Mouse (Mus musculus): ENCODE data around the gene Dlgap5. TPM values are rescaled to one million over a fixed set of nuclear protein-coding genes. Genes with fewer than 3 reads are reported as not detected.

The Dlgap5 gene
- polyA plus RNA-seq, 1 experiment from 2014 or later: 65.2 TPM

DNA sequence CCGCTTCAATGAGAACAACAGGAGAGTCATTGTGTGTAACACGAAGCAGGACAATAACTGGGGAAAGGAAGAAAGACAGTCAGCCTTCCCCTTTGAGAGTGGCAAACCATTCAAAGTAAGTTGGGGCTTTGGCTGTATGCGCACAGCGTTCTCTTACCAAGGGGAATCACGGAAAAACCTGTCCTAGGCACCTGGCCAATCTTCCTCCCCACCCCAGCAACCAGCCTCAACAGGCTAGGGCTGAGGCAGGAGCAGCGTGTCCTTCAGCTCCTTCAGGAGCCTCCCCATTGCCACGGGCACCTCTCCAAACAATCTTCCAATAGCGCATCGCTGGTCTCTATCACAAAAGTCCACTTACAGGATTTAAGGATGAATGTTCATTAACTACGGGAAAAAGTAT is 33.6 kb downstream of the Dlgap5 start:
- WGBS: 89% methylated on average over 10 of the region's 10 CpGs
- no peak overlapping the region for H3K27ac ChIP-seq
- H3K4me1 ChIP-seq: peaks cover 11% of the 10 kb centered on the region
- H3K27me3 ChIP-seq (ENCODE audit: insufficient read depth, poor library complexity, severe bottlenecking): no peaks in the 10 kb centered on the region
- H3K4me3 ChIP-seq: no peak overlapping the region
- no peak for DNase-seq (ENCODE audit: low spot score)
- no peaks in the 10 kb centered on the region for H3K9me3 ChIP-seq
- peaks cover 27% of the 10 kb centered on the region for H3K36me3 ChIP-seq

DNA sequence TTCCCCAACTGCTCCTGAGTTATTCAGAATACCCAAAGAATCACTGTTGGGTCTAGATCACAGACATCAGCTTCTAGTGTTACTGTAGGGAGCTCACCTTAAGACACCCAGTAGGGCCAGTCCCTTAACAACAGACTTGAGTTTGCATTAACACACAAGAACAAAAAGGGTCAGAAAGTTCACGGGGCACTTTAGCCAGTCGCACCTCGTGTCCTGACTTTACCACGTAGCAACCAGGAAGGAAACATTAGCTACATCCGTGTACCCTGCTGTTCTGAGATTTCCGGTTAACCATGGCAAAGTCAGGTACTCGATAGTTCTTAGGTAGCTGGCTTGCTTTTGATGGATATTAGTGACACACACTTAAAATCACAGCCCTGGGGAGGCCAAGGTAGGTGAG is 34.3 kb downstream of the Dlgap5 start:
- DNase-seq (ENCODE audit: low spot score): no peak
- 90% methylated on average over 7 of the region's 7 CpGs for WGBS
- H3K4me3 ChIP-seq: no peak overlapping the region
- no peak overlapping the region for H3K27ac ChIP-seq
- no peaks in the 10 kb centered on the region for H3K27me3 ChIP-seq (ENCODE audit: insufficient read depth, poor library complexity, severe bottlenecking)
- peaks cover 19% of the 10 kb centered on the region for H3K36me3 ChIP-seq
- H3K4me1 ChIP-seq: peaks cover 11% of the 10 kb centered on the region
- H3K9me3 ChIP-seq: no peaks in the 10 kb centered on the region

DNA sequence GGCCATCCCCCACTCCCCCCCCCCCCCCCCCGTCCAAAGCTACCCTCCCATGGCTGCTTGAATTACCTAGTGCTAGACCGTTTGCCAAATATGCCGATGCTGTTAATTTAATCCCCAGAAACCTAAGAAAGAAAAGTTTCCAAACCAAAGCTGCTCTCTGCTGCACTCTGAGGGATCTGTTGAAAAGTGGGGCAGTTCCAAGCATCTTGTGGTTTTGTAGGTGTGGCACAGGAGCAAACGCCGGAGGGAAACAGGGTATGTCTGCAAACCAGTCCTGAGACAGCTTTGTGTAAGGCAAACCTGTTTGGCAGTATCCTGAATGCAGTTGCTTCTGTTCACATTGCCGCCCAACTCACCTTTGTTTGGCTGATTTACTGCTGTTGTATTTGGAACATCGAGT is 39.9 kb downstream of the Dlgap5 start:
- Histone ChIP-seq H3K4me3 (no peak overlapping the region), H3K9me3 (no peaks in the 10 kb centered on the region), H3K27me3 (ENCODE audit: insufficient read depth, poor library complexity, severe bottlenecking) (peaks cover 28% of the 10 kb centered on the region), H3K4me1 (peaks cover 9% of the 10 kb centered on the region), H3K27ac (no peak overlapping the region), H3K36me3 (no peaks in the 10 kb centered on the region)
- DNase-seq (ENCODE audit: low spot score): no peak
- 79% methylated on average over 7 of the region's 7 CpGs for WGBS

DNA sequence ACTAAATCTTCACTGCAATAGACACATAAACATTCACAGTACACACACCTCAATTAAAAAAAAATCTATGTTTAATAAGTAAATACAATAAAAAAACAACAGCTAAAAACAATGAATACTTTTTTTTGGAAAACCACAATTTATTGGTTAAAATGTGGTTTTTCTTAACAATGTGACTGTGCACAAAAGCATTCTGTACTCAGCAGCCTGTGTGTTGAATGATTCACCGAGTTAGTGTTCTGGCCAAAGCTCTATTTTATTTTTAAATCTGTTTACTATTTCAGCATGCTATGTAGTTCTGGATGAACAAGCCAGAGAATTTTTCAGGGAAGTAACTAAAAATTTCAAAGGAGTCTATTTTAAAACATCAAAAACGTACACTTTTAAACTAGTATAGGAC is 41.7 kb downstream of the Dlgap5 start:
- WGBS: 70% methylated on average over 2 of the region's 2 CpGs
- no peaks in the 10 kb centered on the region for H3K36me3 ChIP-seq
- H3K9me3 ChIP-seq: no peaks in the 10 kb centered on the region
- no peak overlapping the region for H3K4me3 ChIP-seq
- no peak for DNase-seq (ENCODE audit: low spot score)
- no peak overlapping the region for H3K27ac ChIP-seq
- H3K4me1 ChIP-seq: peaks cover 9% of the 10 kb centered on the region
- peaks cover 44% of the 10 kb centered on the region for H3K27me3 ChIP-seq (ENCODE audit: insufficient read depth, poor library complexity, severe bottlenecking)

DNA sequence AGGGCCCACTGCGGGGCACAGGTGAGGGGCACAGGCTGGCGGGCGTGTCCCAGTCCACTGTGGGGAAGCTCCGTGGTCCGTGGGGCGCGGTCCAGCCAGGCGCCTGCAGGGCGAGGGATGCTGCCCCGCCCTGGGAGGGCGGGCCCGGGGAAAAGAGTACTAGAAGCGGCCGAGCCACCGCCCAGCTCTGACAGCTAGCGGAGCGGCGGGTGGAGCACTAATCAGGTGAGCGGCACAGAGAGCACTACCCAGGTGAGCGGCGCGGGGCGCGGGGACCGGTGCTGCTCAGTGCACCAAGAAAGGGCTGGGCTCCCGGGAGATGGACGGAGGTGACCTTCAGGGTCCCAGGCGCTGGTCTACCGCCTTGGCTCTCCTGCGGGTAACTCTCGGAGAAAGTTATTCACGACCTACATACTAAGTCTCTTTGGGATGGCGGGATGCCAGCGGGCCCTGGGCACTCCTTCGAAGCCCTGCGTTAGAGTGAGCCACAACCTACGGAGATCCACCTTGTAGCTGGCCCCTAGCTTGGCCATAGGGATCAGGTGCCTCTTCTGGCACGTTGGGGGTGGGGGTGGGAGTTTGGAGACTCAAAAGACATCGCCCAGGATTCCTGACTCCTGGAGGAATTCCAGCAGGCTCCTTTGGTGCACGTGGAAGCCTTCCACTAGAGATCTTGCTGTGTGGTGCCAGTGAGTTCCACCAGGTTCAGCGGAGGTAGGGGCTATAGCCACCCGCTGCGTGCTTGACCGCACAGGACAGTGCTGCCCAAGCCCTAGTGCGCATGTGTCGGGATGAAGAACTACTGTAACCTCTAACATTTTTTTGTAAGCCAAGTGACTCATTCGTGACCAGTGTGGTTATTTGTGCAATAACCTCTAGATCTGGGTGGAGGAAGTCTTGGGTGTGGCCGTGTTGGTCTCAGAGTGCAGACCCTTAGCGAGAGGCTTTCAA is 44.2 kb downstream of the Dlgap5 start:
- H3K27me3 ChIP-seq (ENCODE audit: insufficient read depth, poor library complexity, severe bottlenecking): peaks cover 44% of the 10 kb centered on the region
- no peaks in the 10 kb centered on the region for H3K36me3 ChIP-seq
- no peak overlapping the region for H3K27ac ChIP-seq
- H3K4me1 ChIP-seq: peaks cover 9% of the 10 kb centered on the region
- 15% methylated on average over 49 of the region's 49 CpGs for WGBS
- peak overlapping the region; percentile 57 for H3K4me3 ChIP-seq
- no peaks in the 10 kb centered on the region for H3K9me3 ChIP-seq
- DNase-seq (ENCODE audit: low spot score): peak; percentile 78

DNA sequence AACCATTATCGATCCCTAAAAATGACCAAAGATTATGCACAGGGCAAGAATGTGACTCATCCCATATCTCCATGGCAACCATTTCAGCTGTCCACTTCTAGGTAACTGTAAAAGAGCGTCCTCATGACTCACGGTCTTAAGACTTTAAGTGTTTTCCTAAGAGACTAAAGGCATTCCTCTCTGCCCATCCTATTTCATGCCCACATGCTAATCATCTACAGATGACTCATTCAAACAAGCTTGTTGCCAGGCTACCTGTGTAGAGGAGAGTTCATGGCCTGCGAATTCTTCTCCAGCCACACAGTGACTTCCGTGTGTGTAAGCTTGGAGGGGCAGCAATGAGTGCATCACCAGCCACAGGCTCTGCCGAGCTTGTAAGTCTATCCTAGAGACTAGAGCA is 46.5 kb downstream of the Dlgap5 start:
- H3K4me3 ChIP-seq: no peak overlapping the region
- H3K36me3 ChIP-seq: no peaks in the 10 kb centered on the region
- H3K27ac ChIP-seq: no peak overlapping the region
- no peak for DNase-seq (ENCODE audit: low spot score)
- H3K4me1 ChIP-seq: peaks cover 20% of the 10 kb centered on the region
- 70% methylated on average over 6 of the region's 6 CpGs for WGBS
- H3K27me3 ChIP-seq (ENCODE audit: insufficient read depth, poor library complexity, severe bottlenecking): peaks cover 44% of the 10 kb centered on the region
- H3K9me3 ChIP-seq: no peaks in the 10 kb centered on the region

DNA sequence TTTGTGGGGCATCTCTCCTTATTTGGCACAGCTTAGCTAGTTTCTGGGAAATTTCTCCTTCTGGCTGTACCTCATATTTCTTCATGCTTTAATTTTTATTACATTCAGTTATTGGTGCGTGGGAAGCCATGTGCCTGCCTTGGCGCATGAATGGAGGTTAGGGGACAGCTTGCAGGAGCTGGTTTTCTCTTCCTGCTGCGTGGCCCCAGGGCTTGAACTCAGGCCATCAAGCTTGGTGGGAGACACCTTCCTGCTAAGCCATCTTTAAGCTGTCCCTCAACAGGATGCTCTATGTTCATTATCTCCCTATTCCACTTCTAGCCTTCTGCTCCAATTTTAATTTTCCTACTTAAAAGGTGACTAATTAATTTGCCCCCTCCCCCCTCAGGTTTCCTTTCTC is 47.4 kb downstream of the Dlgap5 start:
- Histone ChIP-seq H3K36me3 (no peaks in the 10 kb centered on the region), H3K27ac (no peak overlapping the region), H3K9me3 (no peaks in the 10 kb centered on the region), H3K27me3 (ENCODE audit: insufficient read depth, poor library complexity, severe bottlenecking) (peaks cover 41% of the 10 kb centered on the region), H3K4me1 (peaks cover 23% of the 10 kb centered on the region), H3K4me3 (no peak overlapping the region)
- no peak for DNase-seq (ENCODE audit: low spot score)
- 73% methylated on average over 3 of the region's 3 CpGs for WGBS

DNA sequence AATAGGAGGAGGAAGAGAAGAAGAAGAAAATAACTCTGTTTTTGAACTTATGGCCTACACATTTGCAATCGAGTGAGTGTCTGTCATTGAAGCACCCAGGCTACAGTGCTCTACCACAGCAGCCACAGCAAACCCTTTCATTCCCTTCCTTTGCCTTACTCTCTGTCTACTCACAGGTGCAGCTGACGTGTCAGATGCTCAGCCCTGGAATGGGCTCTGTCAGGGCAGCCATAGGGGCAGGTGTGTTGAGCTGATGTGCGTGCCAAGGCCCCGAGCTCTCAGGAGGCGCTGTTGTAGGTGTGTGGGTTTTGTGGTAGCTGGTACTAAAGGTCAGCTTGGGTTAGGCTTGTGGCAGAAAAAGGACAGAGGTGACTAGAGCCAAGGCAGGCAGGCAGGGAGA is 48.5 kb downstream of the Dlgap5 start:
- peaks cover 31% of the 10 kb centered on the region for H3K27me3 ChIP-seq (ENCODE audit: insufficient read depth, poor library complexity, severe bottlenecking)
- no peaks in the 10 kb centered on the region for H3K9me3 ChIP-seq
- H3K4me1 ChIP-seq: peaks cover 30% of the 10 kb centered on the region
- H3K4me3 ChIP-seq: no peak overlapping the region
- DNase-seq (ENCODE audit: low spot score): no peak
- no peak overlapping the region; the same call in 1 of the 2 replicates for H3K27ac ChIP-seq
- WGBS: 94% methylated on average over 5 of the region's 5 CpGs
- H3K36me3 ChIP-seq: no peaks in the 10 kb centered on the region

DNA sequence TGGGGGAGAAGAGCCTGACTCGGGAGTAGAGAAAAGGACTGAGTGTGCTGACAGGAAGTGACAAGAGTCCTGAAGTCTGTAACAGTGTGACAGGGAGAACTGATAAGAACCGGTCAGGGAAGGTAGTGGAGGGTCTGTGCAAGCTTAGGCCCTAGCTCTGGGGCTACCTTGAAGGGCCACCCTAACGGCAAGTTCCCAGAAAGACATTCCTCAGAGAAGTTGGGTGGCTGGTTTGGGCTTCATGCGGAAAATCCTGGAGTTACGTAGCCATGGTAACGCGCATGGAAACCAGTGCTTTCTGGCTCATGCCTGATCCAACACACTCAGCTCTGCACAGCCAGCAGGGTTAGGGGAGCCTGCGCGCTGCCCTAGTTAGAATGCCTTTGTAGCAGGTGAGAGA is 50.7 kb downstream of the Dlgap5 start, which contains the start of gene Lgals3:
Gene Lgals3 (plus strand): TSS at position 291 of the 400 bp plus-strand sequence.
- WGBS: 30% methylated on average over 9 of the region's 9 CpGs
- Histone ChIP-seq H3K9me3 (no peaks in the 10 kb centered on the region), H3K36me3 (no peaks in the 10 kb centered on the region), H3K27ac (peak within 1 kb of the TSS; percentile 75), H3K4me1 (peaks cover 23% of the 10 kb centered on the region), H3K4me3 (peak within 1 kb of the TSS; percentile 36; the same call in 1 of the 2 replicates), H3K27me3 (ENCODE audit: insufficient read depth, poor library complexity, severe bottlenecking) (peaks cover 8% of the 10 kb centered on the region)
- DNase-seq (ENCODE audit: low spot score): peak; percentile 81

DNA sequence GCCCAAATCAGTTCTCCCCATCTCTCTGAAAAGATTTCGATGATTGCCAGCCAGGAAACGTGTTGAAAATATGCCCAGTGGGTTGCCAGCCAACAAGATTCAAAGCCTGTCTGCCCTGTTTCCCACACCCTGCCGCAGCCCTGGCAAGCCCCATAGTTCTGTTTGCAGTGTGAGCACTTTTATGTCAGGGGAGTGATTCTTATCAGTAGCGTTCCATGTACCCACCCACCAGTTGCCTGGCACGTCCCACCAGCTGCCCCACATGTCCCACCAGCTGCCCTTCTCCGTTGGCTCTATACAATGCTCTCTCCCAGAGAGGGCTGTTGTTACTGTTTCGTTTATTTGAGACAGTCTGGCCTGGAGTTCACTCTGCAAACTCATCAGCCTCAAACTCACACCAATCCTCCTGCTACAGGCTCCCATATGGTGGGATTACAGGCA is 51.3 kb downstream of the Dlgap5 start:
- H3K27me3 ChIP-seq (ENCODE audit: insufficient read depth, poor library complexity, severe bottlenecking): 0 out of 2 replicates have a peak, but pooled peaks cover 3% of the 10 kb centered on the region
- DNase-seq (ENCODE audit: low spot score): no peak

DNA sequence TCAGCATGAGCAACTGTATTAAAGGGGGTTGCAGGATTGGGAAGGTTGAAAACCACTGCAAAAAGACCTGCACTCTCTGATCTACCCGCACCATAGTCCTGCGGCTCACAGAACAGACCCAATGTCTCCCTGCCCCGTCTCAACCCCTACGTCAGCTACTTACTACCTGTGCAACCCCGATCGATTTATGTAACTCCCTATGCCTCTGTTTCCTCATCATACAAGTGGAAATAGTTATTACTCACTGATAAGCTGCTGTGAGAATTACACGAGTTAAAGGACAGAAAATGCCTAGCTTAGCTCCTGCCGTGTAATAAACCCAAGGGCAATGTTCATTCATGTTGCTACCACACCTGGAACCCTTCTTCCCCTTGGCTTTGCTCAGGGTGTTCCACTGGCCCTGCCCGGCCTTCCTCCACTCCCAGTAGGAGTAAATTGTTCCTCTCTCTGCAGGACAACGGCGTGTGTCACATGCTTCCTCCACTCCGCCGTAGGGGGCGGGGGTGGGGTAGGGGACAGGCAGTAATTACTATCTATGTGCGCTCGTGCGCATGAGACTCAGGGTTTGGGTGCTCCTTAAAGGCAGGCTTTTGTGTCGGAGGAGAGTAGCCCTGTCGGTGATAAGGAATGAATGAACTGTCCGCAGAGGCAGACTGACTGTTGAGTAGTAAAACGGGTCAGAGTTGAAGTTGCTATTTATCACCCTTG is 53.3 kb downstream of the Dlgap5 start:
- H3K9me3 ChIP-seq: no peaks in the 10 kb centered on the region
- H3K36me3 ChIP-seq: no peaks in the 10 kb centered on the region
- peak overlapping the region; percentile 51 for H3K4me3 ChIP-seq
- H3K27ac ChIP-seq: peak overlapping the region; percentile 71
- H3K27me3 ChIP-seq (ENCODE audit: insufficient read depth, poor library complexity, severe bottlenecking): no peaks in the 10 kb centered on the region
- peak; percentile 85 for DNase-seq (ENCODE audit: low spot score)
- WGBS: 32% methylated on average over 21 of the region's 21 CpGs
- peaks cover 23% of the 10 kb centered on the region for H3K4me1 ChIP-seq

More for the DNA sequence above, 51.3 kb downstream of the Dlgap5 start:
- Histone ChIP-seq H3K4me1 (peaks cover 23% of the 10 kb centered on the region), H3K36me3 (no peaks in the 10 kb centered on the region), H3K9me3 (no peaks in the 10 kb centered on the region), H3K4me3 (no peak overlapping the region), H3K27ac (peak overlapping the region; percentile 62; the same call in 1 of the 2 replicates)
- 42% methylated on average over 7 of the region's 7 CpGs for WGBS

DNA sequence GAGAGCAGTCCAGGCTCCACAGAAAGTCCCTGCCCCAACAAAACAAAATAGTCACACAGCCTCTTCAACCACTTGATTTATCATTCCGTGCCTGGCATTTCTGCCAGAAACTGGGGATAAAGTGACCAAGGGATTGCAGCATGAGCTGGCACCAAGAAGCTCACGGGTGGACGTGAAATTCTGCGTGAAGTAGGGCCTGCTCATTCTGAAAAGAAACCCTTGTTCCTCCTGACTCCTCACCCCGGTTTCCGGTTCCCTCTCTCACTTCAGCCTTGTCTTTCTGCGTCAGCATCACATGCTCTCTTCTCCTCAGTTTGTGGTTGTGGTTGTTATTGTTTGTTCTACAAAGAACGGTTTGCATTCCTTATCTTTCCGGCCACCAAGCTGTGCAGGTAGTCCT is 56.3 kb downstream of the Dlgap5 start:
- DNase-seq (ENCODE audit: low spot score): no peak
- 75% methylated on average over 9 of the region's 9 CpGs for WGBS
- Histone ChIP-seq H3K27ac (no peak overlapping the region), H3K36me3 (no peaks in the 10 kb centered on the region), H3K27me3 (ENCODE audit: insufficient read depth, poor library complexity, severe bottlenecking) (no peaks in the 10 kb centered on the region), H3K4me3 (no peak overlapping the region), H3K4me1 (peaks cover 18% of the 10 kb centered on the region), H3K9me3 (no peaks in the 10 kb centered on the region)

DNA sequence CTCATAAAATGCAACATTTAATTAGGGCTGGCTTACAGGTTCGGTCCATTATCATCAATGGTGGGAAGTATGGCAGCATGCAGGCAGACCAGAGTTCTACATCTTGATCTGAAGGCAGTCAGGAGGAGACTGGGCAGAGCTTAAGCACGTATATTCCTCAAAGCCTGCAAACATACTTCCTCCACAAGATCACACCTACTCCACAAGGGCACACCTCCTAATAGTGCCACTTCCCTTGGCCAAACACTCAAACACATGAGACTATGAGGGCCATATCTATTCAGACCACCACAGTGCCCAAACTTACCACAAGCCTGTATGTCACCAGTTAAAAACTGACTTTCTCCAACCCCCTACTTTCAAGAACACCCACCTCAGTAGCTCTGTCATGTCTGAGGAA is 56.8 kb downstream of the Dlgap5 start:
- Histone ChIP-seq H3K4me1 (peaks cover 14% of the 10 kb centered on the region), H3K9me3 (no peaks in the 10 kb centered on the region), H3K27me3 (ENCODE audit: insufficient read depth, poor library complexity, severe bottlenecking) (no peaks in the 10 kb centered on the region), H3K27ac (no peak overlapping the region), H3K4me3 (no peak overlapping the region), H3K36me3 (no peaks in the 10 kb centered on the region)
- DNase-seq (ENCODE audit: low spot score): no peak
- 84% methylated on average over 2 of the region's 2 CpGs for WGBS

All from heart, embryonic 10.5 days (tissue).